Mouse (Mus musculus): Measurements from ENCODE around the gene Pdzrn4. TPM values are rescaled to one million over a fixed set of nuclear protein-coding genes. Genes with fewer than 3 reads are reported as not detected.

Pdzrn4 gene
- polyA plus RNA-seq, 1 experiment, result 0.01 TPM

DNA sequence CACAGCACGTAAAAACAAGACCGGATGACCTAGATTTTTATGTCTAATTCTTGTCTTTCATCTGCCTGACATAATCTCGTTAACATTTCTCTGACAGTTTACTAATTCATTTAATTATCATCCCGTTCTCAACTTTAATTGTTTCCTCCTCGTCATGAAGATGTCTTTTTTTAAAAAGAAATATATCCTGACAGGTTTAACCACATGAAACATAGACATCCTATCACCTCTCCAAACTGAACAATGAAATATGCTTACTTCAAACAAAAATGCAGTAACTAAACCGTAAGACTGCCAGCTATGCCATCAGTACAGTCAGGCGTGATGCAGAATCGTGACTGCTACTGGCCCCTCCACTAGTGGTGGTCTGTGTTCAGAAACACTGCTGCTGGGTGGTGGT is 362.3 kb downstream of the Pdzrn4 start:
- Histone ChIP-seq H3K9me3 (ENCODE audit: control insufficient read depth, low read length) (peaks cover 24% of the 10 kb centered on the region), H3K27me3 (ENCODE audit: control insufficient read depth) (no peaks in the 10 kb centered on the region), H3K4me1 (ENCODE audit: control insufficient read depth) (no peaks in the 10 kb centered on the region), H3K36me3 (ENCODE audit: control insufficient read depth) (no peaks in the 10 kb centered on the region), H3K4me3 (replicated peaks) (no peak overlapping the region)
- no peak for TF ChIP-seq TAL1 (IDR thresholded peaks at IDR 0.05; ENCODE audit: low read length)
- TF ChIP-seq GATA1 (IDR thresholded peaks at IDR 0.05; ENCODE audit: low read length), result no peak

DNA sequence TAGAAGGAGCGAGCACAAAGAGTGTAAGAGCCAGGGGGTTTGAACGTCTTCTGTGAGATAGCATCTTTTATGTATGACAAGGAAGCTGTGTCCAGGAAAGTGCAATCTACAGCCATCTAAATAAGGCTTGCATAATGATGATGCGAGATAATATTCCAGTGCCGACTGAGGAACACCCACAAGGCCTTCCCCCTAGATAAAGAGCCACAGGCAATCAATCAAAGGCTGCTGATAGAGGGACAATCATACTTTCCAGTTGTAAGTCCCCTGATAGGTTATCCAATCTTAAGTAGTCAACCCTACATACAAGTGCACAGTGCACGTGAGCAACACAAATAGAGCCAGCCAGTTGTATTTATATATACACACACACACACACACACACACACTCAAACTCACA is 366.6 kb downstream of the Pdzrn4 start:
- no peaks in the 10 kb centered on the region for H3K4me1 ChIP-seq (ENCODE audit: control insufficient read depth)
- H3K27me3 ChIP-seq (ENCODE audit: control insufficient read depth), result no peaks in the 10 kb centered on the region
- H3K9me3 ChIP-seq (ENCODE audit: control insufficient read depth, low read length), result peaks cover 21% of the 10 kb centered on the region
- H3K4me3 ChIP-seq (replicated peaks), result no peak overlapping the region
- TF ChIP-seq TAL1 (IDR thresholded peaks at IDR 0.05; ENCODE audit: low read length) (no peak), GATA1 (IDR thresholded peaks at IDR 0.05; ENCODE audit: low read length) (no peak)
- H3K36me3 ChIP-seq (ENCODE audit: control insufficient read depth), result no peaks in the 10 kb centered on the region

DNA sequence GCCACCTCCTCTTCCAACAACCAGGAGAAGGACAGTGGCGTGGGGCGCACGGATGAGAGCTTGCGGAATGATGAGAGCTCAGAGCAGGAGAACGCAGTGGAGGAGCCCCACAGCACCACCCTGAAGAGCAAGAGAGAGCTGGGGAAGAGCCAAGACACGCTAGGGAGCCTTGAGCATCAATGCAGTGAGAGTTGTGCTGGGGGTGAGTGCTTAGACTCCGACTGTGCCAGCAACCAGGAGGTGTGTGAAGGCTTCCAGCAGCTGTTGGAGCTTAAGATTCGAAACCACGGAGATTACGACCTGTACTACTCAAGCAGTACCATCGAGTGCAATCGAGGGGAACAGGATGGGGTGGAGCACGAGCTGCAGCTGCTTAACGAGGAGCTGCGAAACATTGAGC is 372.9 kb downstream of the Pdzrn4 start:
- TF ChIP-seq TAL1 (IDR thresholded peaks at IDR 0.05; ENCODE audit: low read length) (no peak), GATA1 (IDR thresholded peaks at IDR 0.05; ENCODE audit: low read length) (no peak)
- no peaks in the 10 kb centered on the region for H3K4me1 ChIP-seq (ENCODE audit: control insufficient read depth)
- H3K9me3 ChIP-seq (ENCODE audit: control insufficient read depth, low read length), result peaks cover 28% of the 10 kb centered on the region
- no peaks in the 10 kb centered on the region for H3K27me3 ChIP-seq (ENCODE audit: control insufficient read depth)
- H3K4me3 ChIP-seq (replicated peaks), result no peak overlapping the region
- no peaks in the 10 kb centered on the region for H3K36me3 ChIP-seq (ENCODE audit: control insufficient read depth)

DNA sequence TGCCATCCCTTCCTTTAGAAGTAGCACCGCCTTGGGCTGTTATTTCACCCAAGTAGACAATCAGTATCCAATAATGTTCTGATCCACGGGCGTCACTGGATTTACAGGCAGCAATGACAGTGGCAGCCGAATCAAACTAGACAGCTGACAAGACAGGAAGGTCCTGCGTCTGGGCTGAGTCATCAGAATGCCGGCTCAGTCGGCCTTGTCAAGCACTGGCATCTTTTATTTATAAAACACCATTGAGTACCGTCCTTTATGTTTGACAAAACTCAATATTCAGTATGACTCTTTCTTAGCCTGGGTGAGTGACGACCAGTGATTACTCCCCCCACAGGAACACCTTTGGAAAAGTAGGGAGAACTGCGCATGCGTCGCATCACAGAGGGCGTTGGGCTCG is 391.4 kb downstream of the Pdzrn4 start:
- Histone ChIP-seq H3K36me3 (ENCODE audit: control insufficient read depth) (no peaks in the 10 kb centered on the region), H3K4me3 (replicated peaks) (no peak overlapping the region), H3K9me3 (ENCODE audit: control insufficient read depth, low read length) (peaks cover 22% of the 10 kb centered on the region), H3K4me1 (ENCODE audit: control insufficient read depth) (no peaks in the 10 kb centered on the region), H3K27me3 (ENCODE audit: control insufficient read depth) (no peaks in the 10 kb centered on the region)
- TF ChIP-seq TAL1 (IDR thresholded peaks at IDR 0.05; ENCODE audit: low read length) (no peak), GATA1 (IDR thresholded peaks at IDR 0.05; ENCODE audit: low read length) (no peak)

DNA sequence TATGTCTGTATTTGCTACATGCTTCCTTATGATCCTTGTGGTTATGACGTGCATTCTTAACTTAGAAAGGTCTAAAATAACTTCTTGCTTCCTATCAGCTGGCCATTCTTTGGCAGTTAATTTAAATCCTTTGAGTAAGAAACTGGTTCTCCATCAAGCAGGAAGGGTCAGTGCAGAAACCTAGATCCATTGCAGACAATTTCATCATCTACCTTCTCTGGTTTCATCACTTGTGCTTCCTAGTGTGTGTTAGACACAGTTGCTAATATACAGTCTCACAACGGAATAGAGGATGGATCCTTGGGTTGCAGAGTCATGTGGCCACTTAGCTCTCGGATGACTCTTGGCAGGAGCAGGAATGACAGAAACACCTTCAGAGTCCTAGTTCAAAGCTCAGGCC is 397.6 kb downstream of the Pdzrn4 start:
- H3K4me1 ChIP-seq (ENCODE audit: control insufficient read depth), result no peaks in the 10 kb centered on the region
- H3K27me3 ChIP-seq (ENCODE audit: control insufficient read depth), result no peaks in the 10 kb centered on the region
- TF ChIP-seq TAL1 (IDR thresholded peaks at IDR 0.05; ENCODE audit: low read length), result no peak
- TF ChIP-seq GATA1 (IDR thresholded peaks at IDR 0.05; ENCODE audit: low read length), result no peak
- H3K4me3 ChIP-seq (replicated peaks), result no peak overlapping the region
- H3K9me3 ChIP-seq (ENCODE audit: control insufficient read depth, low read length), result peaks cover 9% of the 10 kb centered on the region
- no peaks in the 10 kb centered on the region for H3K36me3 ChIP-seq (ENCODE audit: control insufficient read depth)

DNA sequence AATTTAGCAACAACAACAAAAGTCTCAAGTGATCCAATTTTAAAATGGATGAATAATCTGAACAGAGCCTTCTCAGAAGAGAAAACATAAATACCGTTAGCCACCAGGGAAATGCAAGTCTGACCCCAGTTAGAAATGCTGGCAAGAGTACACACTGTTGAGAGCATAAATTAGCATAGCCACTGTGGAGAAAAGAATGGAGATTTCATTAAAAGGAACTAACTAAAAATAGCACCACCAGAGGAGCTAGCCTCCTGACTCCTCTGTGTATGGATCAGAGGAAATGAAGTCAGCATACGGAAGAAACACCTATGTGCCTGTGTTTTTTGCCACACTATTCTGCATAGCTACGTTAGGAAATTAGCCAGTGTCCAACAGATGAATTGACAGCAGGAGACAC is 409.3 kb downstream of the Pdzrn4 start:
- Histone ChIP-seq H3K4me1 (ENCODE audit: control insufficient read depth) (no peaks in the 10 kb centered on the region), H3K4me3 (replicated peaks) (no peak overlapping the region), H3K36me3 (ENCODE audit: control insufficient read depth) (no peaks in the 10 kb centered on the region), H3K9me3 (ENCODE audit: control insufficient read depth, low read length) (peaks cover 3% of the 10 kb centered on the region; the same call in 1 of the 2 replicates), H3K27me3 (ENCODE audit: control insufficient read depth) (no peaks in the 10 kb centered on the region)
- TF ChIP-seq TAL1 (IDR thresholded peaks at IDR 0.05; ENCODE audit: low read length) (no peak), GATA1 (IDR thresholded peaks at IDR 0.05; ENCODE audit: low read length) (no peak)

DNA sequence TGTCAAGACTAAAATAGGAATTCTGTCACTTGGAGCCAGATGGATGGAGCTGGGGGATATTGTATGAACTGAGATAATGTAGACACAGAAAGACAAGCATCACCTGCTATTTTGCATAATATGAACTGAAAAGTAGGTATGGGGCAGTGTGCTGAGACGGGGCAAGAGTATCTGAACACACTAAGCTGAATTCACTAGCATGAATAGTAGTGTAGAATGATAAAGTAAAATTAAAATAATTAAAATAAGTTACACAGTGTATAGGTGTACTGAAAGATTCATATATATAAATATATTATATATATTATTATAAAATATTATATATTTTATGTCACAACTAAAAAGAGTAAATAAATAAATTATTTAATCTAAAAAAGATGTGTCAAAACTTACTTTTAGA is 409.7 kb downstream of the Pdzrn4 start:
- TF ChIP-seq TAL1 (IDR thresholded peaks at IDR 0.05; ENCODE audit: low read length) (no peak), GATA1 (IDR thresholded peaks at IDR 0.05; ENCODE audit: low read length) (no peak)
- H3K36me3 ChIP-seq (ENCODE audit: control insufficient read depth), result no peaks in the 10 kb centered on the region
- no peak overlapping the region for H3K4me3 ChIP-seq (replicated peaks)
- no peaks in the 10 kb centered on the region for H3K27me3 ChIP-seq (ENCODE audit: control insufficient read depth)
- H3K4me1 ChIP-seq (ENCODE audit: control insufficient read depth), result no peaks in the 10 kb centered on the region
- peaks cover 3% of the 10 kb centered on the region; the same call in 1 of the 2 replicates for H3K9me3 ChIP-seq (ENCODE audit: control insufficient read depth, low read length)

Measured in erythroblast, embryonic 14.5 days (primary cell).